Mouse (Mus musculus): ENCODE results near the gene Hsd3b5. TPM values are rescaled to one million over a fixed set of nuclear protein-coding genes. Genes with fewer than 3 reads are reported as not detected.
"Not testable (repeated sequence)": the region's sequence is repeated elsewhere in the genome, so short reads cannot be mapped to it uniquely, and the experiment has no call there.

The Hsd3b5 gene
- polyA plus RNA-seq (2014; fragmentation: Nextera tagmentation; extraction: Ambion mirVana): not detected in 2 replicates

GRCm38 (mm10) chr3:98630152-98630551 lies at the start of gene Hsd3b5:
Hsd3b5 (minus strand) TSS chr3:98630252.
- DNase-seq (ENCODE audit: low spot score): no peak
- H3K9me3 ChIP-seq (replicated peaks; ENCODE audit: control insufficient read depth, low read length): no peaks in the 10 kb centered on the region
- no peak within 1 kb of the TSS for H3K4me2 ChIP-seq (ENCODE audit: low read depth, low read length)
- H3K4me3 ChIP-seq (ENCODE audit: low read depth, low read length): no peak within 1 kb of the TSS
- H3K27ac ChIP-seq (replicated peaks; ENCODE audit: low read depth, low read length): no peak within 1 kb of the TSS
- ATAC-seq (replicated peaks; ENCODE audit: insufficient number of reproducible peaks, low FRiP score, low TSS enrichment, low read depth): no peak
- H3K4me1 ChIP-seq (ENCODE audit: control insufficient read depth, insufficient read depth, low read length): no peaks in the 10 kb centered on the region
- H3K27me3 ChIP-seq (ENCODE audit: control insufficient read depth, insufficient read depth, low read length): no peaks in the 10 kb centered on the region
- H3K36me3 ChIP-seq (replicated peaks; ENCODE audit: control insufficient read depth, insufficient read depth, low read depth, low read length): no peaks in the 10 kb centered on the region
- no peak within 1 kb of the TSS for H3K9ac ChIP-seq (replicated peaks; ENCODE audit: low read length)

- Histone ChIP-seq H3K4me2 (ENCODE audit: low read depth, low read length) (no peak overlapping the region), H3K27ac (replicated peaks; ENCODE audit: low read depth, low read length) (no peak overlapping the region), H3K9me3 (replicated peaks; ENCODE audit: control insufficient read depth, low read length) (no peaks in the 10 kb centered on the region), H3K27me3 (ENCODE audit: control insufficient read depth, insufficient read depth, low read length) (no peaks in the 10 kb centered on the region), H3K4me3 (ENCODE audit: low read depth, low read length) (no peak overlapping the region), H3K36me3 (replicated peaks; ENCODE audit: control insufficient read depth, insufficient read depth, low read depth, low read length) (no peaks in the 10 kb centered on the region), H3K4me1 (ENCODE audit: control insufficient read depth, insufficient read depth, low read length) (no peaks in the 10 kb centered on the region), H3K9ac (replicated peaks; ENCODE audit: low read length) (no peak overlapping the region)
- DNase-seq (ENCODE audit: low spot score): no peak
- 88% methylated on average over 1 of the region's 1 CpGs for WGBS
- ATAC-seq (replicated peaks; ENCODE audit: insufficient number of reproducible peaks, low FRiP score, low TSS enrichment, low read depth): no peak
Observed at GRCm38 (mm10) chr3:98635145-98635544, 5.1 kb upstream of the Hsd3b5 start.

- no peak for DNase-seq (ENCODE audit: low spot score)
Observed at GRCm38 (mm10) chr3:98629633-98630032, 419 bp downstream of the Hsd3b5 start.

GRCm38 (mm10) chr3:98616786-98617185 lies 13.3 kb downstream of the Hsd3b5 start:
- ATAC-seq (replicated peaks; ENCODE audit: insufficient number of reproducible peaks, low FRiP score, low TSS enrichment, low read depth); DNase-seq (ENCODE audit: low spot score): not testable (repeated sequence)
- 71% methylated on average over 1 of the region's 1 CpGs for WGBS

More at GRCm38 (mm10) chr3:98629633-98630032, 419 bp downstream of the Hsd3b5 start:
- H3K9me3 ChIP-seq (replicated peaks; ENCODE audit: control insufficient read depth, low read length): no peaks in the 10 kb centered on the region
- no peak for ATAC-seq (replicated peaks; ENCODE audit: insufficient number of reproducible peaks, low FRiP score, low TSS enrichment, low read depth)
- H3K4me1 ChIP-seq (ENCODE audit: control insufficient read depth, insufficient read depth, low read length): no peaks in the 10 kb centered on the region
- no peak overlapping the region for H3K4me2 ChIP-seq (ENCODE audit: low read depth, low read length)
- H3K27ac ChIP-seq (replicated peaks; ENCODE audit: low read depth, low read length): no peak overlapping the region
- no peaks in the 10 kb centered on the region for H3K27me3 ChIP-seq (ENCODE audit: control insufficient read depth, insufficient read depth, low read length)
- H3K9ac ChIP-seq (replicated peaks; ENCODE audit: low read length): no peak overlapping the region
- H3K36me3 ChIP-seq (replicated peaks; ENCODE audit: control insufficient read depth, insufficient read depth, low read depth, low read length): no peaks in the 10 kb centered on the region
- H3K4me3 ChIP-seq (ENCODE audit: low read depth, low read length): no peak overlapping the region
- WGBS: 83% methylated on average over 3 of the region's 3 CpGs

GRCm38 (mm10) chr3:98616244-98616643 lies 13.8 kb downstream of the Hsd3b5 start:
- WGBS: 13% methylated on average over 2 of the region's 2 CpGs
- H3K27me3 ChIP-seq (ENCODE audit: control insufficient read depth, insufficient read depth, low read length); H3K9me3 ChIP-seq (replicated peaks; ENCODE audit: control insufficient read depth, low read length); H3K4me1 ChIP-seq (ENCODE audit: control insufficient read depth, insufficient read depth, low read length); H3K4me3 ChIP-seq (ENCODE audit: low read depth, low read length); H3K9ac ChIP-seq (replicated peaks; ENCODE audit: low read length); ATAC-seq (replicated peaks; ENCODE audit: insufficient number of reproducible peaks, low FRiP score, low TSS enrichment, low read depth); H3K27ac ChIP-seq (replicated peaks; ENCODE audit: low read depth, low read length); H3K4me2 ChIP-seq (ENCODE audit: low read depth, low read length); H3K36me3 ChIP-seq (replicated peaks; ENCODE audit: control insufficient read depth, insufficient read depth, low read depth, low read length); DNase-seq (ENCODE audit: low spot score): not testable (repeated sequence)

More at GRCm38 (mm10) chr3:98616786-98617185, 13.3 kb downstream of the Hsd3b5 start:
- H3K27me3 ChIP-seq (ENCODE audit: control insufficient read depth, insufficient read depth, low read length); H3K36me3 ChIP-seq (replicated peaks; ENCODE audit: control insufficient read depth, insufficient read depth, low read depth, low read length); H3K4me3 ChIP-seq (ENCODE audit: low read depth, low read length); H3K9ac ChIP-seq (replicated peaks; ENCODE audit: low read length); H3K4me2 ChIP-seq (ENCODE audit: low read depth, low read length); H3K4me1 ChIP-seq (ENCODE audit: control insufficient read depth, insufficient read depth, low read length); H3K27ac ChIP-seq (replicated peaks; ENCODE audit: low read depth, low read length); H3K9me3 ChIP-seq (replicated peaks; ENCODE audit: control insufficient read depth, low read length): not testable (repeated sequence)

- ATAC-seq (replicated peaks; ENCODE audit: insufficient number of reproducible peaks, low FRiP score, low TSS enrichment, low read depth); H3K27me3 ChIP-seq (ENCODE audit: control insufficient read depth, insufficient read depth, low read length); H3K9ac ChIP-seq (replicated peaks; ENCODE audit: low read length); H3K4me2 ChIP-seq (ENCODE audit: low read depth, low read length); H3K36me3 ChIP-seq (replicated peaks; ENCODE audit: control insufficient read depth, insufficient read depth, low read depth, low read length); H3K9me3 ChIP-seq (replicated peaks; ENCODE audit: control insufficient read depth, low read length); H3K4me3 ChIP-seq (ENCODE audit: low read depth, low read length); H3K27ac ChIP-seq (replicated peaks; ENCODE audit: low read depth, low read length); DNase-seq (ENCODE audit: low spot score); H3K4me1 ChIP-seq (ENCODE audit: control insufficient read depth, insufficient read depth, low read length): not testable (repeated sequence)
- WGBS: 53% methylated on average over 2 of the region's 2 CpGs
Observed at GRCm38 (mm10) chr3:98614406-98614927, 15.6 kb downstream of the Hsd3b5 start.

- Histone ChIP-seq H3K9me3 (replicated peaks; ENCODE audit: control insufficient read depth, low read length) (no peaks in the 10 kb centered on the region), H3K36me3 (replicated peaks; ENCODE audit: control insufficient read depth, insufficient read depth, low read depth, low read length) (no peaks in the 10 kb centered on the region), H3K4me3 (ENCODE audit: low read depth, low read length) (no peak overlapping the region), H3K27ac (replicated peaks; ENCODE audit: low read depth, low read length) (no peak overlapping the region), H3K4me2 (ENCODE audit: low read depth, low read length) (no peak overlapping the region), H3K27me3 (ENCODE audit: control insufficient read depth, insufficient read depth, low read length) (no peaks in the 10 kb centered on the region), H3K9ac (replicated peaks; ENCODE audit: low read length) (no peak overlapping the region), H3K4me1 (ENCODE audit: control insufficient read depth, insufficient read depth, low read length) (no peaks in the 10 kb centered on the region)
- ATAC-seq (replicated peaks; ENCODE audit: insufficient number of reproducible peaks, low FRiP score, low TSS enrichment, low read depth) (no peak), DNase-seq (ENCODE audit: low spot score) (no peak)
Observed at GRCm38 (mm10) chr3:98613963-98614362, 16.1 kb downstream of the Hsd3b5 start.

- not testable (repeated sequence) for H3K27ac ChIP-seq (replicated peaks; ENCODE audit: low read depth, low read length); H3K4me2 ChIP-seq (ENCODE audit: low read depth, low read length); H3K4me3 ChIP-seq (ENCODE audit: low read depth, low read length); H3K27me3 ChIP-seq (ENCODE audit: control insufficient read depth, insufficient read depth, low read length); H3K4me1 ChIP-seq (ENCODE audit: control insufficient read depth, insufficient read depth, low read length); H3K9me3 ChIP-seq (replicated peaks; ENCODE audit: control insufficient read depth, low read length); ATAC-seq (replicated peaks; ENCODE audit: insufficient number of reproducible peaks, low FRiP score, low TSS enrichment, low read depth); DNase-seq (ENCODE audit: low spot score); H3K9ac ChIP-seq (replicated peaks; ENCODE audit: low read length); H3K36me3 ChIP-seq (replicated peaks; ENCODE audit: control insufficient read depth, insufficient read depth, low read depth, low read length)
Observed at GRCm38 (mm10) chr3:98613540-98613939, 16.5 kb downstream of the Hsd3b5 start.
